Mouse (Mus musculus) liver, adult 2 months (tissue): ENCODE results near the gene Trex1.

Experiments
- CTCF ChIP-seq: fragments of 200-500 bp; IDR thresholded peaks from 2 replicates; pipeline ENCODE4 v1.5.1; 2011; ENCODE audit warnings: low read depth, low read length, control low read depth
- POLR2A ChIP-seq: fragments of 200-500 bp; IDR thresholded peaks from 2 replicates; pipeline ENCODE4 v1.6.1; 2011; ENCODE audit warnings: low read length, control low read depth; ENCODE audit not compliant: insufficient read depth; ENCODE audit errors: extremely low read depth

GRCm38 (mm10) chr9:109073661-109074573 lies 14.4 kb upstream of the Trex1 start, which contains the start of gene Atrip:
- TF ChIP-seq CTCF = no peak
- peak; percentile 48 for TF ChIP-seq POLR2A
